Mouse (Mus musculus) urinary bladder, postnatal 4 days (tissue): ENCODE data around the gene Mki67.

Source experiments
- DNase-seq, 2 experiments: peaks; one replicate each; pipeline ENCODE4 v3.0.0; 2021 to 2022; ENCODE audit warnings: low spot score in 2 of 2

Mki67 gene

DNA sequence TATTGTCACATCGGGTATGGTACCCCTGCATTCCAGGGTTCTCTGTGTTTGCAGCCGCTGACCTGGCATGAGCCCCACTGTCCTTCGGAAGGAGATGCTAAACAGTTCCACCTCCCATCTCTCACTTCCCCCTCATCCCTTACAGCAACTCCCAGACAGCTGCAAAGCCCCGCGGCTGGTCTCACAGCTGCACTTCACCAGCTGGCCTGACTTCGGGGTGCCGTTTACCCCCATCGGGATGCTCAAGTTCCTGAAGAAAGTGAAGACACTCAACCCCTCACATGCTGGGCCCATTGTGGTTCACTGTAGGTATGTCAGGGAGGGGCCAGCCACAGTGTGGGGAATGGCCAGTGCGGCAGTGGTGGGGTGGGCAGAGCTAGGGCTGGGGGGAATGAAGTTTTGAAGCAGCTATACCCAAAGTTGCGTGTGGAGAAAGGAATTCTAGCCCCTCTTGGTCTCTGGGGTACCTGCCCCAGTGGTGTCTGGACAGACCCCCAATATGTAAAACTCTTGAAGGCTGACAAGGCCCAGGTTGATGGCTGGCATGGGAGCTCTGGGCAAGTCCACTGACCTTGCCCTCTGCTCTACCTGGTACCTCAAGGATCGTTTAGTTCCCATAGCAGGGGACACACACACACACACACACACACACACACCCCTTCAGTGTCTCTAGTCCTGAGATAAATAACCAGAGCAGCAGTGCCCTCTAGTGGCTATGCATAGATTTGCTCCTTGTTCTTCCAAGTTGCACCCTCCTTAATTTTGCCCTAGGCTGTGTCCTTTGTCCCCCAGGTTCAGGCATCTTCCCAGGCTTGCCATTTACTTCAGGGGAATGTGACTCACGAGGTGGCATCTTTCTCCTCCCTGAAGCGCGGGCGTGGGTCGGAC lies 47.1 kb downstream of the Mki67 start:
- no peak for DNase-seq

DNA sequence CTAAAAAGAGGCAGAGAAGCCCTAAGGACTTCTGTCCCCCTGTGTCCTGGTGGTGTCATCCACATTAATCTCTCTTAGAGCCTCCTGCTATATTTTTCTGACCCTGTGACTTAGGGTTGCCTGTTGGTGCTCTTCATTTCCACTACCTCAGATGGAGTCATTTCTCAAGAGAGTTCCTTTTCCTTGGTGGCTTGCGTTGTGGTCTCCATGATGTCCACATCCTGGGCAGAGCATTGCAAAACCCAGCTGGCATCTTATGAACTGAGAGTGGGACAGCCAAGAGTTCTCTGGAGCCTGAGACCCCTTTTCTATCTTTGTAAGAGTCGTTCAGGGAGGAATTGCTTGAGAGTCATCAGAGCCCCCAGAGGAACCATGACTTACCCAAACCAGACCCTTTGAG lies 49.8 kb downstream of the Mki67 start:
- no peak for DNase-seq

DNA sequence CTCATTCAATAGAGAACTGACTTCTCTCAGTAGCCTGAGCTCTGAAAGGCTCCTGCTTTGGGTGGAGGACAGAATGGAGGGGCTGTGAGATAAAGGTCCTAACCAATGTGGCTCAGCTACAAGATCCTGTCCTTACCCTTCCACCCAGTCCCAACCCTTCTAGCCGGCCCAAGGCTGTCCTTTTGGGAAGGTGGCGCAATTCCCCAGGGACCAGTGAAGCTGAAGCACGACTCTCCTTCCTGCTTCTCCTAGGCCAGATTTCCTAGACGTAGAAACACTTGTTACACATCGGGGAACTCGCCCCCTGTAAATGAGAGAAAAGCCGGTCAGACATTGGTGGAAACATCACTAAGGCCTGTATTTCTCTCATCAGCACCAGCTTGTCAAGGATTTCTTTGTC lies 52.0 kb downstream of the Mki67 start:
- no peak for DNase-seq

DNA sequence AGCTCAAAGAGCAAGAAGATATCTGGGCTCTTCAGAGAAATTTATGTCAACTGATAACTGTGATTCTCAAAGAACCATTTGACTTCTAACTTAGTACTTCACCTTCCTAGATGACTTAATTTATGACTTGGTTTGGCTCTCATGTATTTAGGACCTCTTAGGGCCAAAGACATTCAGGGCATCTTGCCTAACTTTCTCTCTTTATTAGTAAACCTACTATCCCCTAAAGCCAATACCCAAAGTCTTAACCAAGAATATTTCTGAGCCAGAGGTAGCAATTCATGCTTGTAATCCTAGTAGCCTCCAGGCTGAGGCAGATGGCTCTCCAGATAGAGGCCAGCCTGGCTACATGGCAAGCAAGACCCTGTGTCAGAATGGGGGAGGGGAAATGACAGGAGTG lies 55.8 kb downstream of the Mki67 start:
- DNase-seq: no peak

DNA sequence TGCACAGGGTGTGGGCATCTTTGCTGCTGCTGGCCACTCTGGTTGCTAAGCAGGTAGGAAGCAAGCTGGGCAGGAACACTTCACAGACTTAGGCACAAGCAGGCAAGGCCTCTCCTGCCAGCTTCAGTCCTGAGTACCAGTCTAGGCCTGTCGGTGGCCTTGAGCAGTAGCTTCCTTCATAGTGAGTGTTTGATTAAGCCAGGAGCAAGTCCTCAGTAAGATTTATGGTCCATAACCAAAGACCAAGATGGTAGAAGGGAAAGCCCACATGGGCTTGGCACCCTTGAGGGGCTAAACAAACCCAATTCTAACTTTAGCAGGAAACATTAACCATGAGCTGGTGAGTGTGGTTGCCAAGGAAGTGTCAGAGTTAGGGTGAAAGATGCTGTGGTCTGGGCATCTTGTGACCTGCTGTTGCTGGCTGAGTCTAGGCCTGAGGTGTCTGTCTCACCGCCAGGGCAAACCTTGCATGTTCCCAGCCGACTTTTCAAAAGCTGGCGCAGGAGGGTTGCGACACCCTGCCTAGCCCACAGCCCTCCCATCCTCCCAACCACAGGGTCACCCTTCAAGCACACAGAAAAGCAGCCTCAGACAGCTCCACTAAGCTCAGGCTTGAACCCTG lies 56.7 kb downstream of the Mki67 start:
- no peak for DNase-seq

DNA sequence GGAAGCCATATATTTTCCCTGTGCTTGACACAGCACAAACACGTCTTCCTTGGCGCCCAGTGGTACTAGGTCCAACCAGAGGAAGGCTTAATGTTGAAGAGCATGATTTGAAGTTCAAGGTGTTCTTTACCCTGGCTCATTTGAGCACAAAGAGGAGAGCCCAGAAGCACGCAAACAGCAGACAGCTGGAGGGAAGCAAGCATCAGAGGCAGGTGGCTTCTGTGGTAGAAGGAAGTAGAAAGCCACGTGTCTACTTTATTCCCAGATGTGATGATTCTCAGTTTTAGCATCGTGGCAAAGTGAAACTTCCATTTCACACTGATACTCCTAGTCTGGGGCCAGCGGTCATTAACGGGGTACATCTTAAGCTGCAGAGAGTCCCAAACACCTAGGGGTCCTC lies 58.0 kb downstream of the Mki67 start:
- DNase-seq: no peak

DNA sequence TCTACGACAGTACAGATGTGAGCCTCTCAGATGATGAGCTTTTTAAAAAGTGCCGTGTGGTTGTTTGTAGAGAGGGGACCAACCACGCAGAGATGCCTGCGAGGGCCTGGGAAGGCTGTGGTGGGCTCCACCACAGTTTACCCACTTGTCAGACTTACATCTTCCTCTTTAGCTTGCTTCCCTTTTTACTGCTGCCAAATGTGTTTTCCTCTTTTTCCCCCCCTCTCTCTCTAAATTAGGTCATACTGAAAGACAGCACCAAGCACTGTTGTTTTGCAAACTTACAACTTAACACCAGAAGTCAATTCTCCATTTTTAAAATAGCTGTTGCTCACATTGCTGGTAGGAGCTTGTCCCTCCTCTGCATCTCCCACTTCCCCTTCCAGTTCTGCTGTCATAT lies 61.0 kb downstream of the Mki67 start:
- DNase-seq: no peak

DNA sequence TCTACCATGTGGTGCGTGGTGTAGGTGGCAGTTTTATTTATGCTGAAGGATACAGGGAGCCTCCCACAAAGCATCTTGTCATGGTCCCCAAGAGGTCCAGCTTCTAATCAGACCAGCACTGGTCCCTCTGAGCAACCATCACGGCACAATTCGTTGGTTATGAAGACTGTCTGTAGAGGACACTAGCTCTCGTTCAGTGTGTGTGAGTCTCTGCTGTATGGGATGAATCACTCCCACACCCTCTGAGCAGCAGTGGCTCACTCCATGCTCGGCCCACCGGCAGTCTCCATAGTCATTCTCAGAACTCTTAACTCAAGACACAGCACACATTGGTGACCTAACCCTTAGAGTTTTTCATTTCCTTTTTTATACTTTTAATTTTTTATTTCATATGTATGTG lies 61.9 kb downstream of the Mki67 start:
- no peak for DNase-seq

DNA sequence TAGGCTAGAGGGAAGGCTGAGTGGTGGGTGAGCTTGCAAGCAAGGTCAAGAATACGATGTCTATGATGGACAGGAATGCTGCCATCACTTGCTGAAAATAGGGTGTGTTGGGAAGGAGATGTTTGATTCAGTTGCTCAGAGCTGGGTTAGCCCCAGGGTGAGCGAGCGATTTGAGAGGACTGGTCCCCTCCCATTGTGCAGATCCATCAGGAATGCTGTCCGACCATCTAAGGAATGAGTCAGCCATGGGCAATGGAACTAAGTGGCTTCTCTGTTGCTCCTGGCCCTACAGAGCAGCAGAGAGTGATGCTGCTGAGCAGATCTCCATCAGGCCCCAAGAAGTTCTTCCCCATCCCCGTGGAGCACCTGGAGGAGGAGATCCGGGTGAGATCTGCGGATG lies 62.6 kb downstream of the Mki67 start:
- DNase-seq: no peak

DNA sequence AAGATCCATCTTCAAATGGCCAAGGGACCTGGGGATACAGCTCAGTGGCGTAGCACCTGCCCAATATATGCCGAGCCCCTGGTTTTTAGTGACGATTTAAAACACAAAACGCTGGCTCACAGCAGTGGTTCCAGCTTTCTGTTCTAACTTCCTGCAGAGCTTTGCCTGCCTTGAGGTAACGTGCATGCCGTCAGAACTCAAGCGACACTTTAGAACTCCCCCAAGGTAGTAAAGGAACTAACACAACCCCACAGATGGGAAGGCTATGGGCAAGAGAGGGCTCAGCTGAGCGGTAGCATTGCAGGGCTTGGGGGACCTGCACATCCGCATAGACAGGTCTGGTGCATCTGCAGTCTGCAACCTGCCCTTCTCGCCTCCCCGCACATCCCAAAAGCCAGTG lies 63.4 kb downstream of the Mki67 start:
- no peak for DNase-seq

DNA sequence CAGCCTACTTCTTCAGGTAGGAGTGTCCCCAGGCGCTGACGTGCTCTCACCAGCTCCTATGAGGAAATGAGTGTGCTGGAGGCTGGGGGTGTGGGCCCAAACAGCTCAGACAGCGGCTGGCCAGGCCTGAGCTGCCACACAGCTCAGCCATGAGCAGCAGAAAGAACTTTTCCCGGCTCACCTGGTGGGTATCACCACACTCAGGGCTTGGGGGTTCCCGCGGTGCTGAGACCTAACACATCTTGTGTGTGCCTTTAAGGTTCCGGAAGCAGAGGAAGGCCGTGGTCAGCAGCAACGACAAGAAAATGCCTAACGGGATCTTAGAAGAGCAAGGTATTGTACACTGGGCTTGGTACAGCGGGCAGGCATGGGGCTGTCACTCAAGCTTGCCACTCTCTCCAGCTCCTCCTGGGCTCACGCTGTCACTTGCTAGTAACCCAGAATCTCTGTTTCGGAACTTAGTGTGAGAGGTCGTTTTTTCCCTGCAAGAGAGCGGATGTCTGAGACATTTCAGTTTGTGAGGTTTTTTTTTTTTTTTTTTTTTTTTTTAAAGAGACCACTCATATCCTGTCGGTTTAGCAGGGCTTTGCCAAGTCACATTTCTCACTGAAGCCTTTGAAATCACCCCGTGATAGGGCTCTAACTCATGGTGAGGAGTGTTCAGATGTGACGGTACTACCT lies 64.2 kb downstream of the Mki67 start:
- no peak for DNase-seq

DNA sequence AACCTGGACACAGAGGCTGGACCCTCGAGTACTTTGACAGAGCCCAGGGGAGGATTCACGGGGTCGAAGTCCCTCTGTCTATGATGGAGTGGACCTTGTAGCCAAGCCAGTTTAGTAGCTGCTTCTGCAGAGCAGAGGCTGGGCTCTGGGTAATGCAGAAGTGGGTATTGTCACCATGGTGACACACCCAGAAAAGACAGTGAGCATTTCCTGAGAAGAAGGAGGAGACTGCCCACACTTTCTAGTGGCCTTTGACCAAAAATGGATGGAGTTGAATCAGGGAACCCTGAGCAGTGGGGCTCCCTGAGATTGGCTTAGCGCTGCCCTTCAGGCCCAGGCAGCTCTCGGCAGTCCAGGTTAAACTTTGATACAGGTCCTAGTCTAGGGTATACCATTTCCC lies 66.1 kb downstream of the Mki67 start:
- no peak for DNase-seq

DNA sequence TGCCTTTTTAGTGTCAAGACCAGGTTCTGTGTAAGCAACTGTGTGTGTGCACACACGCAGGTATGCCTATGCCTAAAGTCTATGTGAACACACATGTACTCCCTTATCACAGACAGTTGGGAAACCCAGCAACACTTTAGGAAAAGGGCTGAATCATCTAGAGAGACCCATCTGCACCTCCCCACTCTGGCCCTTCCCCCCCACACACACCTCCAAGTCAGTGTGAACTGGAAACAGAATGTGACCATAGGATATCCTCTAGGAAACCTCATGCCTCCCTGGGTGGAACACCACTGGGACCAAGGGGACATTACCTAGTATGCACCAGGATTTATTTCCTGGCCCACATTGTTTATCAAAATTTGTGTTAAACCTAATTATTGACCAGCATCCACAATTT lies 66.9 kb downstream of the Mki67 start:
- no peak for DNase-seq

DNA sequence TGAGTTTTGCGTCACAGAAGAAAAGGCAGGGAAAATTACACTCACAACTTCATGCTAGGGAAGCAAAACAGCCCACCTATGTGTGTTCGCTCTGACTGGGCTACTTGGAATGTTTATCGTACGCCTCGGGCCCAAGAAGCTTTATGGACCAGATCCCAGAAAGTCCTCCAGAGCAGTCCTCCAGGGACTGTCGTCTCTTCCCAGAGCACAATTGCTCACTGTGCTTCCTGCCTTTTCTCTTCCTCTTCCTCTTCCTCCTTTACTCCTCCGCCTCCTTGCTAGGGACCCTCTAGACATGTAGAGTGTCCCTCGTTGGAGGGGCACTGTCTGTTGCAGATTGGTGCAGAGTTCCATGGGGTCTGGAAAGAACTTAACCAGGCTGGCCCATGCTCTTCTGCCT lies 67.3 kb downstream of the Mki67 start:
- no peak for DNase-seq

DNA sequence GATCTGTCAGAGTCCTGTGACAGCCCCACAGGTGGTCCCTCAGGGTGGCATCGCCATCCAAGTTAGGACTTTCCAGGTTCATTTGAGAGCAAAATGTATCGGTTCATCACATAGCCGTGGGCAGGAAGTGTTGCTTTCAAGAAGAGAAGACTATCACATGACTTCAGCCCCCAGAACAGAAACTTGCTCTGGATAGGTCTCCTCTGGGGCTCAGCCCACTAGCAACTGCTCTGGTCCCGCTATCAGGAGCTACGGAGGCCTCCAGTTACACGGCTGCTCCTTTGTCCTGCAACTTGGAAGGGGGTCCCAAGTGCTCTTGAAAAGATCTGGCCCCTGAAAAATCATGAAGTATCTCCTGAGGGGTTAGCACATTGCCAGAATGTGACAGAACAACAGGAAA lies 69.2 kb downstream of the Mki67 start:
- no peak for DNase-seq

DNA sequence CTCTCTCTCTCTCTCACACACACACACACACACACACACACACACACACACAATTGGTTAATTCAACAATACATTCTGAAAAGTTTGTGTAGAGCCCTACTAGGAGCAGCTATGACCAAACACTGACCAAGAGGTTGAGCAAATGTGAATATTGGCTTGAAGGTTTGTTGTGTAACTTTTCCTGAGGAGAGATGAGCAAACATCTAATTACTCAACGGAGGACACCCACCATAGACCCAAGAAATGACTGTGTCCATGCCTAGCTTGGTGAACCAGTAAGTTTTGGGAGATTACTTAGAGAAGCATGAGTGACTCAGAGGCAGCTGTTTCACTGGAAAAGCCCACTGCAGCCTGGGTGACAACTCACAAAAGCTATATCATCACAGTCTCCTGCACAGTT lies 71.7 kb downstream of the Mki67 start:
- no peak for DNase-seq

DNA sequence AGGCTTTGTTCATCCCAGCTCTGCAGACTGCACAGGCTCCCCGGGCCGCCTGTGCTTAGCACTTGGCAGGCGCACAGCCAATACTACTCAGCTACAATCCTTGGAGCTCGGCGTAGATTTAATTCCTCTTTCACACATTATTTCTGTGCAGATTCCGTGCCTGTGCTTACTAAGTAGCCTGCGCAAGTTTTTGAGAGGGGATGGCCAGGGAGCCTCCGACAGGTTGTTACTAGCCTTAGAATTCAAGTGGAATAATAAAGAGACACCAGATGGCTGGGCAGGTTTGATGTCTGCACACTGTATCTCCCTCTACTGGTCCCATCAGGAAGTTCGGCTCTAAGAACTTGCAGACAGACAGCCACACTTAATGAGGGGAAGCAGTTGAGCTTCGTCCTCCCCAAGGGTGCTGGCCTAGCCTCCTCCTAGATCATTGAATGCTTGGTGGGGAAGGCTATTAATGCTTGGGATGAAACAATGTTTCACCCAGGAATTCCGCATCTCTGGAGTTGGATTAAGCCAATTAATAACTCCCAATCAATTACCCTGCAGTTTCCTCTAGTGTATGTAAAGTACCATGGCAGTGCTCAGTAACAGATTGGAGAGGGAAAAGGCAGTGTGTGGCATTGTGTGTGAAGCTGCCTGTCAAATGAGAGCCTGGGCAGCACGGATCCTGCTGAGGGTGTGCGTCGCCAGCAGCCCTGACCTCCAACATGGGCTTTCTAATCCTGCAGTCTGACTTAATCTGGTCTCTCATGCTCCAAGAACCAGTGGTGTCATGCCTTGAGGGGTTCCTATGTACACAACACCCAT lies 74.3 kb downstream of the Mki67 start:
- DNase-seq: no peak
